Mouse (Mus musculus) layer of hippocampus, adult 18-20 months (tissue): ENCODE data around the gene Rrp1. TPM values are rescaled to one million over a fixed set of nuclear protein-coding genes. Genes with fewer than 3 reads are reported as not detected.
"Not testable (repeated sequence)": the region's sequence is repeated elsewhere in the genome, so short reads cannot be mapped to it uniquely, and the experiment has no call there.

ENCODE experiments used
- DNase-seq, 2 experiments: peaks; one replicate each; pipeline ENCODE4 v3.0.0; 2022; ENCODE audit warnings: low spot score in 2 of 2
- total RNA-seq, 2 experiments: library from RNA; stranded (reverse); gene quantifications; 2 replicates each; pipeline ENCODE4 v1.2.3; 2021

Rrp1 gene
- total RNA-seq, 2 experiments from 2014 or later: 361 to 370 TPM

DNA sequence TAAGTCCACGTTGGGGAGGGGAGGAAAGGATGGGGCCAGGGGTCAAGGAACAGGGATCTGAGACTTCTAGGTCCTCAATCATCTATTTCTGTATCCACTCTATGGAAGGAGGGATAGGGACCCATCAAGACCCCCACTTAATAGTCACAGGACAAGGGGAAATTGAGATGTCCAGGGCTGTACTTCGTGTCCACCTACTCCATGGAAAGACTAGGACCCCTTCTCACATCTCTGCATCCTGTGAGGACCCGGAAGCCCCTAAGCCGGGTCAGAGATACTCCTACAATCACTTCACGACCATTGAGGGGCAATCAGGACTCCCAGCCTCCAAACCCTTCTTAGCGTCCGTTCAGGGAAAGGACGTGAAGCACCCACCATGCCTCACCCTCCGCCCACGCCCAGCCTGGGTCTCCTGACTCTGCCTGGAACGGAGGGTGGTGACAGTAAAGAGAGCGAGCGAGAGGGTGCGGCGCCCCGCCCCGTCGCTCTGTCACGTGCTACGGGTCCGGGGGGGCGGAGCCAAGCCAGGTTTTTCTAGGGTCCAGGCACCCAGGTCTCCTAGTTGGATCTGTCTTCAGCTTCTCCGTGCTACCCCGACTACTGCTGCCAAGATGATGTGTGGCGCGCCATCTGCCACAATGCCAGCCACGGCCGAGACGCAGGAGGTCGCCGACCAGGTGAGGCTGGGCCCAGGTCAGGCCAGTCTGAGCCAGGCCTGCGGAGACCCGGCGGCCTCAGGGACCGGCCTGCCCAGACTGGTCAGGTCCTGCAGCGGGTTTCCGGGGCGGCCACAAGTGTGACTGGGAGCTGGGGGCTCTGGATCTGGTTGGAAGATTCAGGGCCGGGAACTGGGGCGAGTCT is 12.6 kb upstream of the Rrp1 start, which contains the start of gene Cstb:
TSS of gene Cstb (plus strand) at position 489 of the 861 bp plus-strand sequence.
- DNase-seq: peak; percentile 80 to 89

DNA sequence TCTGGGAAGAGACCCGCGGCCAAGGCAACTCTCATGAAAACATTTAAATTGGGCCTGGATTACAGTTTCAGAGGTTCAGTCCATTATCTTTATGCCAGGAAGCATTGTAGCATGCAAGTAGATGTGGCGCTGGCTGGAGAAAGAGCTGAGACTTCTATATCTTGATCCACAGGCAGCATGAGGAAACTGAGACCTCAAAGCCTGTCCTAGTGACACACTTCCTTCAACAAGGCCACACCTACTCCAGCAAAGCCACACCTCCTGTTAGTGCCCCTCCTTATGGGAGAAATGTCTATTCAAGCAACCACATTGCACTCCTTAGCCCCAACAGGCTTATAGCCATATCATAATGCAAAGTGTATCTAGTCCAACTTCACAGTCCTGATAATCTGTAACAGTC is 9.8 kb upstream of the Rrp1 start:
- DNase-seq: no peak

DNA sequence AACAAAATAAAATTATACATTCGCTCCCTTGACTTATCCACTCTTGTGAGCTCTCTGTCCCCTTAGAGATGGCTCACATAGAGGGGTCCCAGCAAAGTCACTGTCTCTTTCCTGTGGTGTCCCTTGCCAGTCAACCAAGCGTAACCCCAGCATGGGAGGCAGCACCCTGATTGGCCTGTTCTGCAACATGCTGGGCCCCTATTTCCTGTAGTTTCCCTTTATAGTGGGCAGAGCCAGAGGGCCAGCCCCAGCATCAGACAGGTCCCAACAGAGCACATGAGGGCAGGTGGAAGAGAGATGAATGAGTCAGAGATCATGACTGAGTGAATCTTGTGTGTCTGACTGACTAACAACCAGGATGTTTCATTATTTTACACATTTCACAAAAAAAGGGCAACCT is 8.1 kb upstream of the Rrp1 start:
- no peak for DNase-seq

DNA sequence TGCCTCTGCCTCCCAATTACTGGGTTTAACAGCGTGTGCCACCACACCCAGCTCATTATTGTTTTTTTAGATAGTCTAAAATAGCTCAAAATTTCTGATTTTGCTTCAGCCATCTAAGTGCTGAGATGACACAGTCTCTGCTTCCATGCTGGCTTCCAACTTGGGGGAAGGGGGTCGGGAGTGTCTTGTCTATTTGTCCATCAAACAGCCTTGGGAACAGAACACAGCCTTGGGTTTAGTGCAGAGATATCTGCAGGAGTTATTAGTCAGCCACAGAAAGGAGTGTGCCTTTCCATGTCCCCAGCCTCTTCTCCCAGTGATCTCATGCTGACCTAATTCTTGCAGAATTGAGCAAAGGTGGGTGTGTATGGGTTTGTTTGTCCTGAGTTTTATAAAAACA is 5.9 kb upstream of the Rrp1 start:
- no peak for DNase-seq

DNA sequence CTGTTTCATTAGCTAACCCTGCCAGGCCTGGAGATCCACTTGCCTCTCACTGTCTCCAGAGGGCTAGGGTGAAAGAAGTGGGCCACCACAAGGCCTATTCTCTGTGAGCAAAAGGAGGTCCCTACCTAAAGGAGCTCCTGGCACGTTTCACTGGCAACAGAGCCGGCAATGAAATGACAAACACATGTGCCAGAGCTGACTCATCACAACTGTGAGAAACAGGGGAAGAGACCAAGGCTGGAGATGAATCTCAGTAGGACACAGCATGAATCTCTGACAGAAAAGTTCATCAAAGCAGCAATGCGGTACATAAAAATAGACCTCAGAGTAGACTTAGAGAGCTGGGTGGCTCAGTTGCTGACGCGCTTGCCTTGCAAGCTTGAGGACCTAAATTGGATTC is 5.0 kb upstream of the Rrp1 start:
- no peak for DNase-seq

DNA sequence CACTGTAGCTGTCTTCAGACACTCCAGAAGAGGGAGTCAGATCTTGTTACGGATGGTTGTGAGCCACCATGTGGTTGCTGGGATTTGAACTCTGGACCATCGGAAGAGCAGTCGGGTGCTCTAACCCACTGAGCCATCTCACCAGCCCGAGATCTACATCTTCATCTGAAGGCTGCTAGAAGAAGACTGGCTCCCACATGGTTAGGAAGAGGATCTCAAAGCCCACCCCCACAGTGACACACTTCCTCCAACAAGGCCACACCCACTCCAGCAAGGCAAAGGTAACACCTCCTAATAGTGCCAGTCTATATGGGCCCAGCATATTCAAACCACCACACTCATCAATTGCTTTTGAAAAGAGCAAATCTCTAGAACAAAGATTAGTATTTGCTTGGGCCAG is 2.1 kb upstream of the Rrp1 start:
- DNase-seq: not testable (repeated sequence)

DNA sequence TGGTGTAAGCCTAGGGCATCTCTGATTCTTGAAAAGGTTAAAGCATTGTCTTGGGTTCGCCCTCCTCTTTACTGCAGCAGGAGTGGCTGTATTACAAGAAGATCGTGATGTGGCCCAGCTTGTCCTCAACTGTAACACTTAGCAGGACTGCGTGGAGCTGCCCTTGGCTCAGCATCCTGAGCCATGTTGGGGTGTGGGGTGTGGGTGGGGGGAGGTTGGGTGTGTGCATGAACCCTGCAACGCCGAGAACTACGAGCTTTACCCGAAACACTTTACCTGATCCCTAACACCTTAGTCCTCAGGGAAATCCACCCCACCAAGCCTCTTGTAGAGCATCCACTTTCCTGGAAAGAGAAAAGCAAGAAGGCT is 293 bp upstream of the Rrp1 start:
- no peak for DNase-seq

DNA sequence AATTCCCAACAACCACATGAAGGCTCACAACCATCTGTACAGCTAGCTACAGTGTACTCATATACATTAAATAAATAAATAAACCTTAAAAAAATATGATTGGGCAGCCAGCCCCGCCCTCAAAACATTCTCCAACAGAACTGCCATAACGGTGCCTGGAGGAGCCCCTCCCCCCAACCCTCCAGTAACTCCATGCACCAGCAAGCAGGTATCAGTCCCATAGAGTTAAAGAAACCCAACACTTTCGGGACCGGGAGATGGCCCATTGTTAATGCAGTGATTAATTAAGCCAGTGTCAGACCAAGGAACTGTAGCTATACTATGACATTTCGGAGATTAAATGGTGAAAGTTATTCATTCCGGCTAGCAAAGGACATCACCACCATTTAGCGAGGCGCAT is 992 bp downstream of the Rrp1 start:
- DNase-seq: peak in 1 of 2 experiments; percentile 24

DNA sequence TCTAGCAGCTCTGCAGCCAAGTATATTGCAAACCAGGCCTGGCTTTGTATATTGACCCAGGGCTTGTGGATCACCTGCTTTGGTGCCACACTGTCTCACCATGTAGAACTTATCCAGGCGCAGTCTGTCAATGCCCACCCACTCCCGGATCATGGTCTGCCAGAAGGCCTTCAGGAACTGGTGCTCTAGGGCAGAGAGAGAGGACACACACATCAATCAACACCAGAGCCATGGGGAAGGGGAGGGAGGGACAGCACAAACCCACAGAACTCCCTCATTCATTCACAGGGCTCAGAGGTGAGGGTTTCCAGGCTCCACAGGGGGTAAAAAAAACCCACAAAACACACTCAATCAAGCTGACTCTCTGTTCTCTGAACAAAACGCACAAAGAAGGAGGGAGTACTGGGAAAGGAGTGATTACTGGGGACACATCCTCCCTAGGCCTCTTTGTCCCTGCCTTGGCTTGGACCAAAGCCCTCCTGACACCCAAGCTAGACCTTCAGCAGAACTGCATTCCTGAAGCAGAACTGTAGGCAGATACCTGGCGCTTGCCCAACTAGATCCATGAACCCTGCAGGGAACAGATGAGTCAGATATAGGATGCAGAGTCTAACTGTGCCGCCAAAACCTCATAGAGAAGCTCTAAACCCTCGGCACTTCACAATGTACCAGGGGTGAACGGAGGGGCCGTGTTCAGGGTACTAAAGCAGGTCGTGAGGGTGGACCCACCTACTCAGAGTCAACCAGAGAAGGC is 3.6 kb downstream of the Rrp1 start:
- no peak for DNase-seq

DNA sequence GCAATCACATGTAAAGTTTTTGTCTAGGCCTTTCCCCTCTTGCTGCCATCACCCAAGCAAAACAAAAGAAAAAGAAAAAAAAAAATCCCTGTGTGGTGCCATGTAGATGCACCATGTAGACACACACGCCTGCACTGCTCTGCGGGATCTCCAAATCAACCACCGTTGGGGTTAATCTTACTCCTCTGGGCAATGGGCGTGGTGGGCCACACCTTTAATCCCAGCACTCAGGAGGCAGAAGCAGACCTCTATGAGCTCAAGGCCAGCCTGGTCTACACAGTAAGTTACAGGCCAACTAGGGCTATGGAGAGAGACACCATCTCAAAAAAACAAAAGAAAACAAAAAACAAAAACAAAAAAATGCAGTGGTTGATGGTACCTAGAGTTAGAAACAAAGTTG is 5.7 kb downstream of the Rrp1 start:
- DNase-seq: no peak

DNA sequence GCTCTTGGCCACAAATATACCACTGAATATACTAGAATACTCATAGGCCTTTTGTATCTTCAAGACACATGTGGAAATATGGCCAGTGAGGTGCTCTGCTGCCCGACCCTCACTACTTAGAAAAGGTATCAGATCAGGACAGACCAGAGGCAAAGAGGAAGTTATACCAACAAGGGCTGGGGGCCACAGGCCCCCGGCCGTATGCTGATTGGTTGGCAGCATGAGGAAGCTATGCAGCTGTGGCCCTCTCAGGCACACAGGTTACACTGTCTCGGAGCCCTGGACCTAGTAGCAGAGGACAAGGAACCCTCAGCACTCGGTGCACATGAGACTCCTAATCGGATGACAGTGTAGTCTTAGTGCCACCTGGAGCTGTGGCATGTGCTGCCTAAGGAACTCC is 6.7 kb downstream of the Rrp1 start:
- DNase-seq: no peak

DNA sequence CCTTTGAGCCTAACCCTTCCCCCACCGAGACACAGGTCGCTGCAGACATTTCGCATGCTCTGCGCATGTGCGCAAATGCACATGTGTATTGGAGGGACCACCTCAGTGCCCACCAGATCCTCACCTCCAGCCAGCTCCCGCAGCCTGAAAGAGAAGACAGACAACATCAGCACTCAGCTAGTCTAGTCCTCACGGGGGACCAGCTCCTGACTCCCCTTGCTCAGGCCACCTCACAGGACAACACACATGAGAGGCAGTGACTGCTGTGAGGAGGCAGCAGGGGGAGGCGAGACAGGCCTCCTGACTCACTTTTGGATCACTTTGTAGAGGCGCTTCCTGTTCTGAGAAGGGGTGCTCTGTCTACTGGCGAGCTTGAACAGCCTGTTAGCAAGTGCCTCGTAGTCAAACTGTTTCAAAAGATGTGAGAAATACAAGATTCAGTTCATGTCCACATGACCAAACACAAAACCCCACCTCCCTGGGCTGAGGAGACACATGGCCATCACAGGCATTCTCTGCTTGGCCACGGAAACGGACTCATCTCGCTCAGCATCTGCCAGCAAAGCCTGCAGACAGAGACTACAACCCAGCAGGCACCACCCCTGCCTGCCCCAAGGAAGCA is 10.4 kb downstream of the Rrp1 start:
- no peak for DNase-seq

DNA sequence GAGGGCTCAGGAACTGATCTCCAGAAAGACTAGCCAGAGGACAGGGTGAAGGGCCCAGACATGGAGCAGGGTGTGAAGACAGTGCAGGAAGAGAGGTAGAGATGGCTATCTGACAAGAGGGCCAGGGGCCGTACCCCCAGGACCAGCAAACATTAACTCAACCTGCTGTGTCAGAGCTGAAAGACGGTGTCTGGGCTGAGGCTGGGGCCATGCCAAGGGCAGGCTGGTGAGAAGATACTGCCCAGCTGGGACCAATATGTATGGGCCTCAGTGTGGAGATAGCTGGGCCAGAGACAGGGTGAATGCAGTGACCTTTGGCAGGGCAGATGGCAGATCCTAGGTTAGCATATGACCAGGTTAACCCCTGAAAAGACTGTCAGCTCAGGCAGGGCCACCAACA is 11.7 kb downstream of the Rrp1 start:
- DNase-seq: no peak

DNA sequence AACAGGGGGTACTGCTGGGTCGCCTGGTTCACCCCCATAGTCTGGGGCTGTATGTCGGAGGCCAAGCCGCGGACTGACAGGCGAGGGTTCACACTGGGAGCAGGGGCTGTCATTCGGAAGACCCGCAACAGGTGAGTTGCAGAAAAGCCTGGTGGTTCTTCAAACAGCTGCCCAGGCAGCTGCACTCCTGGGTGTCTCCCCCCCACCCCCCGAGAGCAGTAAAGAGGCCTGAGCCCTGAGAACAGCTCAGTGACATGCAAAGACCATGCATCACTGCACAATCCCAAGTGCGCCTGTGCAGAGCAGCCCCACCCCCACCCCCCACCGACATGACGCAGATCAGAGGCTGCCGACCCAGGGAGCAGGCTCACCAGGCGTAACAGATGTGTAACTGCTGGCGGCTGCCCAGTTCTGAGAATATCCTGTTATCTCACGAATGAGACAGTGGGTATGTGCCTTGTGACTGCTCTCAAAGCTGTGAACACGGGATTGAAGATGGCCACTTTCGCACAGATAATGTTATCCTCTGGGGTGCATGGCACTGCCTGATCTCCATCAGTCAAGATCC is 13.7 kb downstream of the Rrp1 start:
- DNase-seq: peak in 1 of 2 experiments; percentile 45

DNA sequence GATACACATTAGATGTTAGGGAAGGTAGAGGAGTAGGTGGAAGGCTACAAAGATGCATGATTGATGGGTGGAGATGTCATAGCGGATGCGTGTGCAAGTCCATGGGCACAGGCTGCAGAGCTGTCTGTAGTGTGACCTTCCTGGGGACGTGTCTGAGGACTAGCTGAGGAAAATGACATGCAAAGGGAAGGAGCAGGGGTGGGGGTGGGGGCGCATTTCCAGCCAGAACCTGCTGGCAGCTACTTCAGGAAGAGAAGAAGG is 16.3 kb downstream of the Rrp1 start:
- no peak for DNase-seq

DNA sequence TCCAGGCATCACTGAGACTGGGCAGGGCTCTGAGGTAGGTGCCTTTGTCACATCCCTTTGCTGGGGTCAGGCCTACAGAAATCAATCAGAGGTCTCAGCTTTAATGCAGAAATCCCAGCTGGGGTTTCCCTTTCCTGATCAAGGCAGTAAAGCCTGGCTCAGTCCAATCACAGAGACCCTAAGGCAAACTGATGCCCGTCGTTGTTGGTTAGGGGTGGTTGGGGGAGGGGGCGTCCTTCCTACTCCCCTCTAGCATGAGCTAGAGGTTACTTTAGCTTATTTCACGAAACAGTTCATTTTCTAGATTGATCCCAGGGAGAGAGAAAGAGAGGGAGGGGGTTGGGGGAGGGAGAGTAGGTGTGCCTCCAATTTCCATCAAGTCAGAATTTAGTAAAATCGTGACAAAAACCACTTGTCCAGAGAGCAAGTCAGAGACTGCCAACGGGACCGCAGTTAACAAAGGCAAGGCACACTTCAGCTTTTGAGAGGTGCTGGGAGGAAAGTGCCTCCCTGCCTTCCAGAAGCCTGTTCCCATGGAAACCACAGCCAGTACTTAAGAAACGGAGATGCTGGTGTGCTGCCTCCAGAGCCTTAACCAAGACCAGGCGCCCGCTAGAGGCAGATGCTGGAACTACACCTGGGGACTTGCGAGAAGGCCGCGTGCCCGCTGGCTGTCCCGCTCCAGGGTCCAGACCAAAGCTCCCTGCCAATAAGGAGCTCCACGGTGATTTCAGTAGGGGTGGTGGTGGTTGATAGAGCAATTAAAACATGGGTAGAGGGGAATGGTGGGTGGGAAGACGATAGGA is 16.8 kb downstream of the Rrp1 start:
- peak; percentile 91 to 97 for DNase-seq

DNA sequence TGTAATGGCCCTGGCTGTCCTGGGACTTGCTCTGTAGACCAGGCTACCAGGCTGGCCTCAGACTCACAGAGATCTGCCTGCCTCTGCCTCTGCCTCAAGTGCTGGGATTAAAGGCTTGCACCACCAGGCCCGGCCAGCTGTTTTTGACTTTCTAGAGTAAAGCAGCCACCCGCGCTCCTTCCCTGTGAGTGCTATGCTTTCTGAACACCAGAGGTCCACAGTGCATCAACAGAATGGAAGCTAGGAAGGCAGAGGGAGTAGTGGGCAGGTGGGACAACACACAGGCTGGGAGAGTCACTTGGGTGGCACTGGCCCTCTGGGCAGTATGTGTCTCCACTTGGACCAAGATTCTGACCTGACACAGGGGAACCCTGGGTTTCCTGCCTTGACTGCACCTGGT is 17.5 kb downstream of the Rrp1 start:
- no peak for DNase-seq

DNA sequence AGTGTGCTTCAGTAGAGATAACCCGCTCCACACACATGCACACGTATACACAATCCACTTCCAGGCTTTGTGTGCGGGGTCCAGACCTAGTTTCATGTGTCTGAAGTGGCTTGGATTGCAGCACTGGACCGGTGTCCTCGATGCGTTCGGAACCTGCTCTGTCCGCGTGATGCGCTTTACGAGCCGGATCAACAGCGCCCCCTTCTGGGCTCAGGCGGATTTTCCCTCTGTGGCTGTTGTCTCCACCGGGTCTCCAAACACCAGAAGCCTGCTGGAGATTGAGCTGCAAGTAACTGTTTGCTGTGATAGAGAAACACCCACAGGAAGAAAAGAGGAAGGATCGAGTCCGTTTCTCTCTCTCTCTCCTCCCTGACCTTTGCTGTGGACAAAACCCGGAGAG is 20.8 kb downstream of the Rrp1 start:
- peak; percentile 65 to 90 for DNase-seq

DNA sequence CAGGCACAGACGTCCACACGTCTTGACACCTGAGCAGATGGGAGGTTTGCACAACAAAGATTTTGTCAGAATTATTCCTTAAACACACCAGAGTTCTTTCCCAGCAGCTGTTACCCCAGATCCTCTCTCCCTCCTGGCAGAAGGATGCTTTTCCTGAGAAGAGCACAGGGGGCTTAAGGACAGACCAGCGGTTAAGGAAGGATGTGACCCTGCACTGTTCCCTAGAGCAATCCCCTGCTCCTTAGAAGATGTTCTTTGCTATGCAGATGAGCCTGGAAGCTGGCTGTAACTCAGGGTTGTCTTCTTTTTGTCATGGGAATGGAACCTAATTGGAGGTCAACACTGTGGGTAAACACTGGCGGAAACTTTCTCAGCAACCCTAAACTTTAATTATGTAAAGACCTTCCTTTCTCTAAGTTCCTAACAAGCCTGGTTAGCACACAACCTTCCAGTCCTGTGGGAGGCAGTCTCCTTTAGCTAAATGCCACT is 21.8 kb downstream of the Rrp1 start:
- no peak for DNase-seq

DNA sequence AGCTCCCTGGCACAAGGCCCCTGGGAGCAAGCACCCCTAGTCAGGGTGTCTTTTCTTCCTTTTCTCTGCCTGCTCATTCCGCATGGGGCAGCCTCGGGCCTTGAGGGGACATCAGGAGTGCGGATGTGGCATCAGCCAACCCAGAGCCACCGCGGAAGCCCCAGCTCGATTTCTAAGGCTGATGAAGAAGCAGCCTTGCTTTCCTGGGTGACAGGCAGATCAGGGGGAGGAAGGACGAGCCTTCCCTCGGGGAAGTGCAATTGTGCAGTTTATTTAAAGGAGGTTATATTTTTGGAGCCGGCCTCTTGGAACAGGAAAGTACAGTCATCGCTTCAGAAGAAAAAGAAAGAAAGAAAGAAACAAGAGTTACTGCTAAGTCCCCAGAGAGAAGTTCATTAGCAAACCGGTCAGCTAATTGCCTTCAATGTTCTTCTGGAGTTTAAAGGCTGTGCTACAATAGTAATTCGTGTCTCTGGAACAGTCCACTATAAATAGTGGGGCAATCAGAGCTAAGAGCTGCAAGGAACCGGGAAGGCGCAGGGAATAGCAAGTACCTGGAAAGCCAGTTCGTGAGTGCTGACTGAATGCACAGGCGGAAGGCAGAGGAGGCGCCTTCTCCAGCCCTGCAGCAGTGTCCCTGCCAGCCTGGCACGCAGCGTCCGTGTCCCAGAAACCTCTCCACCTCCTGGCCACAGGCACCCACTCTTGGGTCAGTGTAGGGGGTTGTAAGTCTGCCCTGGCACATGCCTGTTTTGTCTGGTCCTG is 24.4 kb downstream of the Rrp1 start:
- peak in 1 of 2 experiments; percentile 54 for DNase-seq
